Mouse (Mus musculus) kidney, postnatal 36 days (tissue): ENCODE results near the gene Snx20.

Source experiments
- DNase-seq, 2 experiments: peaks; one replicate each; pipeline ENCODE4 v3.0.0; 2021 to 2022; ENCODE audit warnings: mixed read lengths in 2 of 2

Snx20 gene

GRCm38 (mm10) chr8:88635474-88636397 lies at the start of gene Snx20:
Snx20 (minus strand) TSS chr8:88636128.
- no peak for DNase-seq

DNA sequence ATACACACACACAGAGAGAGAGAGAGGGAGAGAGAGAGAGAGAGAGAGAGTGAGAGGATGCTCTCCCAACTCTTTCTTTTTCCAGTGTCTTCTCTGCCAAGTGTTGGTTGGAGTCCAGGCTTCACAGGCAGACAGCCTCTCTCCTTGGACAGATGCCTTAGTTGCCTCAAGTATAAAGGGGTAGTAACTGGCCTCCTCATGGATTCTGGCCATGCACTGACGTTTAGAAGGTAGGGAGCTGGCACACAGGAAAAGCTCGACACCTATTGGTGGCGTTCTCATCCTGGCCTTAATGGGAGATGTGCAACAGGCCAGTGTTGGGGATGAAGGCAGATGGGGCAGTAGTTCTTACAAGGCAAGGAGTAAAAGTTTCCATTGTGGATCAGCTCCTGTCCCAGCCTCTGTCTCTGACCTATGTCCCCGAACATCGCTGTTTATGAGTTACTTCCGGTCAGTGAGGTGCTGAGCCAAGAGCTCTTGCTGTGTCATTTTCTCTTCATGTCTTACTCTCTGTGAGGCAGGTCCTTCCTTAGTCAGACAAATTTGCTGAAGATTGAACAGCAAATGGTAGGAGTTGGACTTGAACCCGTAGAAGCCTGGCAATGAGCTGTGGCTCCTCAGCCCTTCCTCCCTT lies 47.8 kb upstream of the Snx20 start:
- DNase-seq, result peak in 1 of 2 experiments; percentile 26

- DNase-seq, result no peak
Measured at GRCm38 (mm10) chr8:88681046-88681445, 45.1 kb upstream of the Snx20 start.

GRCm38 (mm10) chr8:88680566-88680965 lies 44.6 kb upstream of the Snx20 start:
- no peak for DNase-seq

DNA sequence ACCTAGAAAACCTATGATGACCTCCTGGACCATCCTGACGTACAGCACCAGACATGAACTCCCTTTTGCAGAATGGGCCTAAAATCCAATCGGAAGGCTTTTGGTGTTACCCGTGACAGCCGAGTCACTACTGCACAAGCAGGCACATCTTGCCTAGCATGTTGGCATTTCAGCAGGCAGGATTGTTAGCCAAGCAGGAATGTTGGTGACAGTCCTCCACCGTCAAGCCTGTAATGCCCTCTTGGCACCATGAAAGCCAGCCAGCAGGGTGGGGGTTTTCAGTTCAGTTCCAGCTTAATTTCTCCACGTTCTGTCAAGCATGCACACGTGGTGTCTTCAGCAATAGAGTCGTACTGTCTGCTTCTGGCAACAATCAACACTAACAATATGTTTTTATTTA lies 41.1 kb upstream of the Snx20 start:
- no peak for DNase-seq

DNA sequence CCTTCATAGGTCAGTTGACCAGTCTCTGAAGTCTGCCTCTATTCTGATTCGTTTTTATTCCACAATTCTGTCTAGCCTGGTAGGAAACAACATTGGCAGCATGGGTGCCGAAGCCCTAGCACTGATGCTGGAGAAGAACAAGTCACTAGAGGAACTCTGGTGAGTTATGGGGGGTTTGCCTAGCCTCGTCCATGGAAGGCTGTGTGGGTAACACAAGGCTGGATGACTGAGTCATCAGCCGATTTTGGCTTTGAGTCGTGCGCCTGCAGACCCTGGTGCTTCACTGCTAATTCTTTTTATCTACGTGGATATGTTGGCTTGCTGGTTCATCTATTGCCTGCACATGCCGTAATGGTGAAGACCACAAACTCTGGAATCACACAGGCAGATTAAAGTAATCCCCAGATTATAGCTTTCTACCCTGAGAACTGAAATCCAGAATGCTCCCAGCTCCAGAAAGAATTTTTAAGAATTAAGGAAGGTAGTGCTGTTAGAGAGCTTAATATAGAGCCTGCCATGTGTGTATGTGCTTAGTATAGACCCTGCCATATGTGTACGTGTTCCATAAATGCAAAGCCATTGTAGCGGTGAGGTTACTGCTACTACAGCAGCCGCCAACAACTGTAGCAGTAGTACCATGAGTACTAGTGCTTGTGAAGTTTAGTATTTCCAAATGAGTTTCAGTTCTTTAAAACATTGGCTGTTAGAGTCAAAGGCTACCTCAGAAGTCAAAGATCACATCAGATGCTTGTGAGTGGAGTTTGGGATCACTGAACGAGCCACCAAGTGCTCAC lies 39.6 kb upstream of the Snx20 start:
- no peak for DNase-seq

- no peak for DNase-seq
Measured at GRCm38 (mm10) chr8:88673859-88674258, 37.9 kb upstream of the Snx20 start.

GRCm38 (mm10) chr8:88671575-88671974 lies 35.6 kb upstream of the Snx20 start:
- no peak for DNase-seq

- no peak for DNase-seq
Measured at GRCm38 (mm10) chr8:88670782-88671181, 34.9 kb upstream of the Snx20 start.

- peak; percentile 21 to 35 for DNase-seq
Measured at GRCm38 (mm10) chr8:88668400-88669086, 32.6 kb upstream of the Snx20 start.

GRCm38 (mm10) chr8:88666435-88666834 lies 30.5 kb upstream of the Snx20 start:
- DNase-seq, result peak; percentile 39 to 49

GRCm38 (mm10) chr8:88664947-88665346 lies 29.0 kb upstream of the Snx20 start:
- DNase-seq, result peak; percentile 54 to 77

GRCm38 (mm10) chr8:88664121-88664520 lies 28.2 kb upstream of the Snx20 start:
- peak; percentile 84 to 90 for DNase-seq

GRCm38 (mm10) chr8:88662401-88662821 lies 26.5 kb upstream of the Snx20 start:
- DNase-seq, result no peak

DNA sequence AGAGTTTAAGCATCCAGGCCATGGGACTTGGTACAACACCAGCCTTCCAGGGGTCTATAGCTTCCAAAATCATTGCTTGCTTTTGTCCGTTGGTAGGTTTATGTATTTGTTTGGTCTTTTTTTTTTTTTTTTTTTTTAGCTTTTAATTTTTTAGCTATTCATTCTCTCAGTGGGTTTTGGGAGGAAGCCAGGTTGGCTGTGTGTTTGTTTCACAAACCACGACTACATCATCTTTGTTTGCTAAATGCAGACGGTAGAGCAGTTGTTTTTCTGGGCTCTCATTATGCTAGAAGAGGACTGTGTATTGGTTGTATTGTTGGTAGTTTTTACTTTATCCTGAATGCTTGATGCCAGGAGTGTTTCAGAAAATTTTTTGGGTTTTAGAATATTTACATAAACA lies 23.9 kb upstream of the Snx20 start:
- DNase-seq, result no peak

GRCm38 (mm10) chr8:88655334-88655733 lies 19.4 kb upstream of the Snx20 start:
- no peak for DNase-seq

DNA sequence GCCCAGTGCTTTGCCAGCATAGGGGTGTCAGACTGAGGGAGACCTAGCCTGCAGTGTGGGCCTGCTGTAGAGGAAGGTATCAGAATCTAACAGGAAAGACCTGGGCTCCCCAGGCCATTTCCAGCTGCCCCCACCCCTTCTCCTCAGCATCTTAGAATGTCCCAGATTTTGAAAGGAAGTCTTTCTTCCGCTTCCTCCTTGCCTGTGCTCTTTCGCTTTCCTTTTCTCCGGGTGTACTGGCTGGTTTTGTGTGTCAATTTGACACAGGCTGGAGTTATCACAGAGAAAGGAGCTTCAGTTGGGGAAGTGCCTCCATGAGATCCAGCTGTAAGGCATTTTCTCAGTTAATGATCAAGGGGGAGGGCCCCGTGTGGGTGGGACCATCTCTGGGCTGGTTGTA lies 15.2 kb upstream of the Snx20 start:
- peak; percentile 31 to 41 for DNase-seq

DNA sequence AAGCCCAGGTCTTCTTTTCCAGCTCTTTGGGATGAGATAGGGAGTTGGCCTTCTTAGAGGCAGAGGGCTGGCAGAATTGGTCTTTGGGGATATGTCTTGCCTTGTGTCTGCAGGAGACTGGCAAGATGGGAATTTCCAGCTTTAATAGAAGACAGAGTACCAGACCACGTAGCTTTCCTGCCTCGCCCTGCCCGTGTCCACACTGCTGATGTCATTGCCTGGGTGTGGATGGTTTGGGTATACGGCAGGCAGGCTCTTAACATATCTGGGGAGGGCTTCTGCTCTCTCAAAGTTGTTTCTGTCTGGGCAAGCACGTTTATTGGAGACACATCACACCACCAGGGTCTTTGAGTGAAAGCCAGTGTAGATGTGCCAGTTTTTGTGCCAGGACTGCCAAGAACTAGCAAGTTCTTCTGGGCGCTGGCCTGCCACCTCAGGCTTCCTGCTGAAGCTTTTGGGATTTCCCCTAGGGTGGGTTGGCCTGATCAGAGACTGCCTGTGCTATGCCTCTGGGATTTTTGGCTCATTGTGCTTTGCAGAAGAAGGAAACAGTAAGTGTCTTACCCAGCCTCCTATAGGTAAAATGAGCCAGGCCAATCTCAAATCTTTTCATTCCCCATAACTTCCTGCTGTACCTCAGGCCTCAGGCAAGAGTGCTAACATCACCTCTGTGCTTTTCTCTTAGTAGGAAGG lies 14.2 kb upstream of the Snx20 start:
- peak in 1 of 2 experiments; percentile 26 for DNase-seq

- DNase-seq, result no peak
Measured at GRCm38 (mm10) chr8:88648322-88648721, 12.4 kb upstream of the Snx20 start.

DNA sequence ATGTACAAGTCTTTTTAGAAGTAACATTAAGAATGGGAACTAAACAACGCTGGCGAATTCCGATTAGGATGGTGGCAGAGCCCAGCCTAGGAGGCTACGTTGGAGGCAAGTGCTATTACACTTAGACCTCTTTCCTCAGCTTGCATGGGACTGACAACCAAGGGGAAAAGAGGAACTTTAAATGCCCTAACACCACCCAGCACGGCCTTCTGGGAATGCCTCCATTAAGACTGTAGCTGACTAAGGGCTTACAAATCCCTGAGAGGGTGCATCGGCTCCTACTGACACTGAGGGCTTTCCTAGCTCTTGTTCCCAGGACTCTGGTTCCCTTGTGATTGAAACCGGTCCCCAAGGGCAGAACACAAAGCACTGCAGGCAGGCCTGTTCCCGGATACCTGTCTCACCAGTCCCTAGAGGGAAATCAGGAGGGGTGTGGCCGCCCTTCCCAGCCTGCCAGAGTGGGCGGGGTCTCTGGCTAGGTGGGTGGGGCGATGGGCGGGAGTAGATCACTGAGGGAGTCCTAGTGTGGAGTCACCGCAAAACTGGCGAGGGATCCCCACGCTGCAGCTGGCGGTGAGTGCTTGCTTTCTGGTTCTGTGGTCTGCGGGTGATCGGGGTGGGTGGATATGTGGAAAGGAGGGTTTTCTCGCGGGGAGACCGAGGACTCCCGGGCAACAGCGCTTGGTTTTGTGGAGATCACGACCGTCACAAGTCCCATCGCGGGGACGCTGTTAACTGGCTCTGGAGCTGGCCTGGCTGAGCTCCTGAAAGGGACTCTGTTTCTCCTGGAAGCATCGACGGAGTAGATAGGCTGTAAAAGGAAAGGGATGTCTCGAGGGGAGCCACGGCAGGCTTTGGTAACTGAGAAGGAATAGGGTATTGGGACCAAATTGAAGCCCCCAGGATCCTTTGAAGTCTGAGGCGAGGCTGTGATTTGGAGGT lies 11.2 kb upstream of the Snx20 start, which contains the start of gene Nod2:
Nod2 (plus strand) TSS at position 479 of the 942 bp plus-strand sequence.
- peak; percentile 92 to 94 for DNase-seq
